Mouse (Mus musculus): ENCODE results near the gene Ehd3. TPM values are rescaled to one million over a fixed set of nuclear protein-coding genes. Genes with fewer than 3 reads are reported as not detected.

The Ehd3 gene
- polyA plus RNA-seq, 1 experiment from 2014 or later, result 20.0 TPM

- Histone ChIP-seq H3K27ac (no peak overlapping the region), H3K4me3 (replicated peaks; ENCODE audit: low read length) (no peak overlapping the region), H3K27me3 (ENCODE audit: control insufficient read depth, insufficient read depth, low read length) (no peaks in the 10 kb centered on the region), H3K9me3 (ENCODE audit: control insufficient read depth, low read length) (no peaks in the 10 kb centered on the region), H3K36me3 (replicated peaks; ENCODE audit: control insufficient read depth, insufficient read depth) (no peaks in the 10 kb centered on the region), H3K4me1 (replicated peaks; ENCODE audit: control insufficient read depth, insufficient read depth, low read length) (peaks cover 12% of the 10 kb centered on the region), H3K9ac (no peak overlapping the region), H3K4me2 (replicated peaks) (no peak overlapping the region)
- no peak for ATAC-seq (ENCODE audit: low FRiP score)
- DNase-seq (ENCODE audit: low spot score), result no peak
- WGBS, result 71% methylated on average over 6 of the region's 6 CpGs
These were observed 4.5 kb downstream of the Ehd3 start for GRCm38 (mm10) chr17:73808431-73808830.

GRCm38 (mm10) chr17:73810801-73811200 is 6.9 kb downstream of the Ehd3 start:
- no peak for ATAC-seq (ENCODE audit: low FRiP score)
- 78% methylated on average over 1 of the region's 1 CpGs for WGBS

GRCm38 (mm10) chr17:73811566-73811965 is 7.6 kb downstream of the Ehd3 start:
- H3K4me3 ChIP-seq (replicated peaks; ENCODE audit: low read length), result no peak overlapping the region
- ATAC-seq (ENCODE audit: low FRiP score) (no peak), DNase-seq (ENCODE audit: low spot score) (no peak)
- no peak overlapping the region for H3K4me2 ChIP-seq (replicated peaks)
- H3K27me3 ChIP-seq (ENCODE audit: control insufficient read depth, insufficient read depth, low read length), result no peaks in the 10 kb centered on the region
- 73% methylated on average over 5 of the region's 5 CpGs for WGBS
- H3K9ac ChIP-seq, result no peak overlapping the region
- H3K4me1 ChIP-seq (replicated peaks; ENCODE audit: control insufficient read depth, insufficient read depth, low read length), result no peaks in the 10 kb centered on the region; the same call in 1 of the 2 replicates
- no peaks in the 10 kb centered on the region for H3K9me3 ChIP-seq (ENCODE audit: control insufficient read depth, low read length)
- no peaks in the 10 kb centered on the region for H3K36me3 ChIP-seq (replicated peaks; ENCODE audit: control insufficient read depth, insufficient read depth)
- H3K27ac ChIP-seq, result no peak overlapping the region

More at GRCm38 (mm10) chr17:73810801-73811200, 6.9 kb downstream of the Ehd3 start:
- H3K36me3 ChIP-seq (replicated peaks; ENCODE audit: control insufficient read depth, insufficient read depth), result no peaks in the 10 kb centered on the region
- H3K4me2 ChIP-seq (replicated peaks), result no peak overlapping the region
- DNase-seq (ENCODE audit: low spot score), result no peak
- H3K27me3 ChIP-seq (ENCODE audit: control insufficient read depth, insufficient read depth, low read length), result no peaks in the 10 kb centered on the region
- H3K4me3 ChIP-seq (replicated peaks; ENCODE audit: low read length), result no peak overlapping the region
- H3K9ac ChIP-seq, result no peak overlapping the region
- H3K27ac ChIP-seq, result no peak overlapping the region
- peaks cover 8% of the 10 kb centered on the region for H3K4me1 ChIP-seq (replicated peaks; ENCODE audit: control insufficient read depth, insufficient read depth, low read length)
- no peaks in the 10 kb centered on the region for H3K9me3 ChIP-seq (ENCODE audit: control insufficient read depth, low read length)

- H3K4me1 ChIP-seq (replicated peaks; ENCODE audit: control insufficient read depth, insufficient read depth, low read length), result no peaks in the 10 kb centered on the region
- H3K4me2 ChIP-seq (replicated peaks), result no peak overlapping the region
- 81% methylated on average over 8 of the region's 8 CpGs for WGBS
- H3K27ac ChIP-seq, result no peak overlapping the region
- no peaks in the 10 kb centered on the region for H3K9me3 ChIP-seq (ENCODE audit: control insufficient read depth, low read length)
- ATAC-seq (ENCODE audit: low FRiP score), result no peak
- no peaks in the 10 kb centered on the region for H3K36me3 ChIP-seq (replicated peaks; ENCODE audit: control insufficient read depth, insufficient read depth)
- no peaks in the 10 kb centered on the region for H3K27me3 ChIP-seq (ENCODE audit: control insufficient read depth, insufficient read depth, low read length)
- H3K4me3 ChIP-seq (replicated peaks; ENCODE audit: low read length), result no peak overlapping the region
- no peak overlapping the region for H3K9ac ChIP-seq
- DNase-seq (ENCODE audit: low spot score), result no peak
These were observed 9.2 kb downstream of the Ehd3 start for GRCm38 (mm10) chr17:73813031-73813660.

- Histone ChIP-seq H3K36me3 (replicated peaks; ENCODE audit: control insufficient read depth, insufficient read depth) (no peaks in the 10 kb centered on the region), H3K4me2 (replicated peaks) (no peak overlapping the region), H3K9me3 (ENCODE audit: control insufficient read depth, low read length) (no peaks in the 10 kb centered on the region), H3K4me3 (replicated peaks; ENCODE audit: low read length) (no peak overlapping the region), H3K27ac (no peak overlapping the region), H3K4me1 (replicated peaks; ENCODE audit: control insufficient read depth, insufficient read depth, low read length) (no peaks in the 10 kb centered on the region), H3K9ac (no peak overlapping the region), H3K27me3 (ENCODE audit: control insufficient read depth, insufficient read depth, low read length) (no peaks in the 10 kb centered on the region)
- DNase-seq (ENCODE audit: low spot score) (no peak), ATAC-seq (ENCODE audit: low FRiP score) (no peak)
- 84% methylated on average over 6 of the region's 6 CpGs for WGBS
These were observed 10.7 kb downstream of the Ehd3 start for GRCm38 (mm10) chr17:73814500-73815190.

GRCm38 (mm10) chr17:73817697-73818380 is 13.9 kb downstream of the Ehd3 start:
- Histone ChIP-seq H3K4me1 (replicated peaks; ENCODE audit: control insufficient read depth, insufficient read depth, low read length) (no peaks in the 10 kb centered on the region), H3K27me3 (ENCODE audit: control insufficient read depth, insufficient read depth, low read length) (no peaks in the 10 kb centered on the region), H3K9ac (no peak overlapping the region), H3K9me3 (ENCODE audit: control insufficient read depth, low read length) (no peaks in the 10 kb centered on the region), H3K4me2 (replicated peaks) (no peak overlapping the region), H3K36me3 (replicated peaks; ENCODE audit: control insufficient read depth, insufficient read depth) (no peaks in the 10 kb centered on the region), H3K27ac (no peak overlapping the region), H3K4me3 (replicated peaks; ENCODE audit: low read length) (no peak overlapping the region)
- ATAC-seq (ENCODE audit: low FRiP score) (no peak), DNase-seq (ENCODE audit: low spot score) (no peak)
- WGBS, result 84% methylated on average over 9 of the region's 9 CpGs

- no peak for ATAC-seq (ENCODE audit: low FRiP score)
- no peak overlapping the region for H3K9ac ChIP-seq
- H3K4me1 ChIP-seq (replicated peaks; ENCODE audit: control insufficient read depth, insufficient read depth, low read length), result no peaks in the 10 kb centered on the region
These were observed 15.0 kb downstream of the Ehd3 start for GRCm38 (mm10) chr17:73818936-73819335.

GRCm38 (mm10) chr17:73820726-73821125 is 16.8 kb downstream of the Ehd3 start:
- Histone ChIP-seq H3K9ac (no peak overlapping the region), H3K36me3 (replicated peaks; ENCODE audit: control insufficient read depth, insufficient read depth) (no peaks in the 10 kb centered on the region), H3K27ac (no peak overlapping the region), H3K4me2 (replicated peaks) (no peak overlapping the region), H3K4me3 (replicated peaks; ENCODE audit: low read length) (no peak overlapping the region), H3K4me1 (replicated peaks; ENCODE audit: control insufficient read depth, insufficient read depth, low read length) (no peaks in the 10 kb centered on the region), H3K9me3 (ENCODE audit: control insufficient read depth, low read length) (no peaks in the 10 kb centered on the region), H3K27me3 (ENCODE audit: control insufficient read depth, insufficient read depth, low read length) (no peaks in the 10 kb centered on the region)
- DNase-seq (ENCODE audit: low spot score) (no peak), ATAC-seq (ENCODE audit: low FRiP score) (no peak)
- WGBS, result 70% methylated on average over 4 of the region's 4 CpGs

More at GRCm38 (mm10) chr17:73818936-73819335, 15.0 kb downstream of the Ehd3 start:
- Histone ChIP-seq H3K27me3 (ENCODE audit: control insufficient read depth, insufficient read depth, low read length) (no peaks in the 10 kb centered on the region), H3K9me3 (ENCODE audit: control insufficient read depth, low read length) (no peaks in the 10 kb centered on the region), H3K4me2 (replicated peaks) (no peak overlapping the region), H3K36me3 (replicated peaks; ENCODE audit: control insufficient read depth, insufficient read depth) (no peaks in the 10 kb centered on the region), H3K4me3 (replicated peaks; ENCODE audit: low read length) (no peak overlapping the region), H3K27ac (no peak overlapping the region)
- WGBS, result 68% methylated on average over 4 of the region's 4 CpGs
- DNase-seq (ENCODE audit: low spot score), result no peak

- H3K4me3 ChIP-seq (replicated peaks; ENCODE audit: low read length), result no peak overlapping the region
- H3K36me3 ChIP-seq (replicated peaks; ENCODE audit: control insufficient read depth, insufficient read depth), result peaks cover 4% of the 10 kb centered on the region
- 90% methylated on average over 4 of the region's 4 CpGs for WGBS
These were observed 18.3 kb downstream of the Ehd3 start for GRCm38 (mm10) chr17:73822255-73822654.

More at GRCm38 (mm10) chr17:73822255-73822654, 18.3 kb downstream of the Ehd3 start:
- H3K9me3 ChIP-seq (ENCODE audit: control insufficient read depth, low read length), result no peaks in the 10 kb centered on the region
- no peaks in the 10 kb centered on the region for H3K4me1 ChIP-seq (replicated peaks; ENCODE audit: control insufficient read depth, insufficient read depth, low read length)
- H3K27me3 ChIP-seq (ENCODE audit: control insufficient read depth, insufficient read depth, low read length), result no peaks in the 10 kb centered on the region
- H3K4me2 ChIP-seq (replicated peaks), result no peak overlapping the region
- H3K9ac ChIP-seq, result no peak overlapping the region
- DNase-seq (ENCODE audit: low spot score) (no peak), ATAC-seq (ENCODE audit: low FRiP score) (no peak)
- H3K27ac ChIP-seq, result no peak overlapping the region
